Mouse (Mus musculus): ENCODE results near the gene Slc25a15. TPM values are rescaled to one million over a fixed set of nuclear protein-coding genes. Genes with fewer than 3 reads are reported as not detected.

The Slc25a15 gene
- total RNA-seq (2018; cell fraction: chromatin; rRNA removed) = 1 to 10 TPM in 20 of 26 experiments, under 1 TPM in 6; 0.27 to 7.6 (median 2.1) TPM
- 1 to 10 TPM; 3.6 to 9.3 (median 5.6) TPM for total RNA-seq (2018; cell fraction: cytosol; rRNA removed)
- 1 to 10 TPM; 1.2 to 9.2 (median 2.7) TPM for total RNA-seq (2018; cell fraction: nucleus; rRNA removed)
- polyA plus RNA-seq (2018) = 3.6 to 8.9 TPM (median 4.3 TPM) in 3 replicates

DNA sequence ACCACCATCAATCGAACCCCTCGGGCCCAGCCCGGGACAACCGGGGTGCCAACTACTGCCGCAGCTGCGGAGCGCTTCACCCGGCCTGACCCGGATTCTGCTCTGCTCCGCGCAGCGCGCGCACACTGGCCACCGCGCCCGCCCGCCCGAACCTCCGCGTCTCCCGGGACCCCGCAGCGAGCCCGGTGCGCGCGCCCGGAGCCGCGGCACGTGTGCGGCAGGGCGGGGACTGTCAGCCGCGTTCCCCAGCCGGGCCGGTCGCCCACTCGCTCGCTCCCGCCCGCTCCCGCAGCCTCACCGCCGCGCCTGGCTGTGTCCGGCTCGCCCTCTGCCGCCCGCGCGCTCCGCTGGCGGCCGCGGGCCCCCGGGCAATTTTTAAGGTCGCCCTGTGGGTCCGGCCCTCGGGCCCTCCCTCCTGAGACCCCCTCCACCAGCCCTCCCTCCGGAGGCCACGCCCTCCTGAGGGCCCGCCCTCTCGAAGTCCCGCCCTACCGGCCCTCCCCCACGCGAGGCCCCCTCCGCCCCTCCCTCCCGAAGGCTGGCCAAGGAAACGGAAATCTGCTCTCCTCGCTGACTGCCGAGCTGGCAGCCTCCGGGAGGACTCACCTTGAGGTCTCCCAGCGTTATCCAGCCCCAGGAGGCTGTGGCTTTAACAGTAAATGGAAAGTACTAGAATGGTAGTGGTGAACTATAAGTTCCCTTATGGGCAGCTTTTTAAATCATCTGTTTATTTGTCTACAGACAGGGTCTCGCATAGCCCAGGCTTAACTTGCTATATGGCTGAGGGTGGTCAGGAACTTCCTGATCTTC, at the start of gene Slc25a15:
Slc25a15 (minus strand) TSS at position 456 of the 810 bp plus-strand sequence.
- under 1% methylated on average over 68 of the region's 77 CpGs for WGBS (ENCODE audit: missing documents)
- no peaks in the 10 kb centered on the region for H3K36me3 ChIP-seq (ENCODE audit: inconsistent target)

GRCm38 (mm10) chr8:22411971-22412370, 13.6 kb upstream of the Slc25a15 start:
- peaks cover 8% of the 10 kb centered on the region; the same call in 1 of the 2 replicates for H3K36me3 ChIP-seq (ENCODE audit: inconsistent target)
- peaks cover 51% of the 10 kb centered on the region for H3K79me2 ChIP-seq (ENCODE audit: inconsistent target)
- peak overlapping the region; percentile 93 for H3K4me3 ChIP-seq (ENCODE audit: inconsistent target)
- no peak overlapping the region for H3K27ac ChIP-seq
- WGBS (ENCODE audit: missing documents) = 23% methylated on average over 8 of the region's 8 CpGs

More for the DNA sequence above, at the start of gene Slc25a15:
- H3K79me2 ChIP-seq (ENCODE audit: inconsistent target) = no peaks in the 10 kb centered on the region
- peak within 1 kb of the TSS; percentile 67 for H3K4me3 ChIP-seq (ENCODE audit: inconsistent target)
- H3K27ac ChIP-seq = peak within 1 kb of the TSS; percentile 31; the same call in 1 of the 2 replicates

GRCm38 (mm10) chr8:22411282-22411702, 12.9 kb upstream of the Slc25a15 start, which contains the start of gene Mrps31:
Mrps31 (plus strand) TSS chr8:22411361.
- peak within 1 kb of the TSS; percentile 93 for H3K4me3 ChIP-seq (ENCODE audit: inconsistent target)
- WGBS (ENCODE audit: missing documents) = under 1% methylated on average over 25 of the region's 25 CpGs

GRCm38 (mm10) chr8:22410688-22411281, 12.4 kb upstream of the Slc25a15 start:
- peaks cover 6% of the 10 kb centered on the region; the same call in 1 of the 2 replicates for H3K36me3 ChIP-seq (ENCODE audit: inconsistent target)
- peak overlapping the region; percentile 93 for H3K4me3 ChIP-seq (ENCODE audit: inconsistent target)
- 16% methylated on average over 16 of the region's 16 CpGs for WGBS (ENCODE audit: missing documents)
- H3K27ac ChIP-seq = no peak overlapping the region
- peaks cover 45% of the 10 kb centered on the region for H3K79me2 ChIP-seq (ENCODE audit: inconsistent target)

More at GRCm38 (mm10) chr8:22411282-22411702, 12.9 kb upstream of the Slc25a15 start, which contains the start of gene Mrps31:
- peaks cover 8% of the 10 kb centered on the region; the same call in 1 of the 2 replicates for H3K36me3 ChIP-seq (ENCODE audit: inconsistent target)
- H3K27ac ChIP-seq = peak within 1 kb of the TSS; percentile 58
- H3K79me2 ChIP-seq (ENCODE audit: inconsistent target) = peaks cover 50% of the 10 kb centered on the region

GRCm38 (mm10) chr8:22405733-22406132, 7.3 kb upstream of the Slc25a15 start:
- H3K4me3 ChIP-seq (ENCODE audit: inconsistent target) = no peak overlapping the region
- no peaks in the 10 kb centered on the region for H3K79me2 ChIP-seq (ENCODE audit: inconsistent target)
- WGBS (ENCODE audit: missing documents) = 4% methylated on average over 6 of the region's 6 CpGs
- H3K36me3 ChIP-seq (ENCODE audit: inconsistent target) = no peaks in the 10 kb centered on the region
- H3K27ac ChIP-seq = no peak overlapping the region

DNA sequence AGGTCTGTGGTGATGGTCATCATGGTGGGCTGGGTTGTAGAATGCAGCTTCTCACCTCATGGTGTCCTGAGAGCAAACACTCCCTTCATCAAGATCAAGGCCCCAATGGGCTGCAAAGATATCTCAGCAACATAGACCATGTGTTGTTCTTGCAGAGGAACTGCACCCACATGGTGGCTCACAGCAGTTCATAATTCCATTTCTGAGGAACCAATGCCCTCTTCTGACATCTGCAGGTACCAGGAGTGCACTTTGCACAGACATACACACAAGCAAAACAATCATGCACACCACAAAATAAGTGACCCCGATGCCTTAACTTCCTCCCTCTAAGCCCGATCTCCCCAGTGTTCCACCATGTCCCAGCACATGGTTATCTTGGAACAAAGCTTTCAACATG, 4.8 kb upstream of the Slc25a15 start:
- Histone ChIP-seq H3K36me3 (ENCODE audit: inconsistent target) (no peaks in the 10 kb centered on the region), H3K4me3 (ENCODE audit: inconsistent target) (no peak overlapping the region), H3K27ac (no peak overlapping the region), H3K79me2 (ENCODE audit: inconsistent target) (no peaks in the 10 kb centered on the region)
- 53% methylated on average over 2 of the region's 2 CpGs for WGBS (ENCODE audit: missing documents)

- WGBS (ENCODE audit: missing documents) = 92% methylated on average over 4 of the region's 4 CpGs
- Histone ChIP-seq H3K79me2 (ENCODE audit: inconsistent target) (no peaks in the 10 kb centered on the region), H3K36me3 (ENCODE audit: inconsistent target) (no peaks in the 10 kb centered on the region), H3K27ac (no peak overlapping the region), H3K4me3 (ENCODE audit: inconsistent target) (no peak overlapping the region)
Observed at GRCm38 (mm10) chr8:22400593-22400992, 2.2 kb upstream of the Slc25a15 start.

GRCm38 (mm10) chr8:22399285-22399880, 986 bp upstream of the Slc25a15 start:
- WGBS (ENCODE audit: missing documents) = 80% methylated on average over 8 of the region's 8 CpGs
- H3K36me3 ChIP-seq (ENCODE audit: inconsistent target) = no peaks in the 10 kb centered on the region
- no peak overlapping the region for H3K27ac ChIP-seq
- peak overlapping the region; percentile 67 for H3K4me3 ChIP-seq (ENCODE audit: inconsistent target)
- H3K79me2 ChIP-seq (ENCODE audit: inconsistent target) = no peaks in the 10 kb centered on the region

DNA sequence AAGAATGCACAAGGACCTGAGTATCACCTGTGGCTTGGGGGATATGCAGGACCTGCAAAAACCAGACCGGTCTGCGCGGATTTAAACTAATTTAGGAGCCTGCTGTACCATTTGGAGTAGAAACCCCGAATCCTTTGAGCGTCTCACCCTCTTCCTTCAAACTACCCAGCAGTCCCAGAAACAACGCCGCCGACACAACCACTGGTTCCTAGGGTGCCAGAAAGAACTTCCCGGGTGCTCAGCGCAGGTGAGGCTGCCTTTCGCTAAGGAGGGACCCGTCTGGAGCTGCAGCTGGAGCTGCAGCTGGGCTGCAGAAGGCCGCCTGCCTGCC, 621 bp downstream of the Slc25a15 start:
- Histone ChIP-seq H3K4me3 (ENCODE audit: inconsistent target) (peak overlapping the region; percentile 46), H3K36me3 (ENCODE audit: inconsistent target) (no peaks in the 10 kb centered on the region), H3K27ac (no peak overlapping the region), H3K79me2 (ENCODE audit: inconsistent target) (no peaks in the 10 kb centered on the region)
- WGBS (ENCODE audit: missing documents) = 4% methylated on average over 13 of the region's 13 CpGs

DNA sequence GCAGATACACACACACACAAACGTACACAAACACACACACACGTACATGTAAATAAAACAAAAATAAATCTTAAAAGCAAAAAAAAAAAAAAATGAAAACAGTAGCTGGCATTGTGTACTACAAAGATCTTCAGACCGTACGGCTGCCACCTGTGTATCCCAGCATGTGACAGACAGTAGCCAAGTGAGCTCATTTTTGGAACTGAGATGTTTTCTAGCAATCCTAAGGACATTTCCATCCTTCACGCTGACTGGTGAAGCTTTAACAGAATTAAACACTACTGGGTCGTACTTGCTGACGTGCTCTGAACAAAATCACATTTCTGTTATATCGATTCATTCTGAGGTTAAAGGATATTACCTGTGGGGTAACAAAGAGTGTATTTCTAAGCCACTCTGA, 3.1 kb downstream of the Slc25a15 start:
- Histone ChIP-seq H3K36me3 (ENCODE audit: inconsistent target) (no peaks in the 10 kb centered on the region), H3K27ac (no peak overlapping the region), H3K4me3 (ENCODE audit: inconsistent target) (no peak overlapping the region), H3K79me2 (ENCODE audit: inconsistent target) (no peaks in the 10 kb centered on the region)
- WGBS (ENCODE audit: missing documents) = 97% methylated on average over 8 of the region's 8 CpGs

DNA sequence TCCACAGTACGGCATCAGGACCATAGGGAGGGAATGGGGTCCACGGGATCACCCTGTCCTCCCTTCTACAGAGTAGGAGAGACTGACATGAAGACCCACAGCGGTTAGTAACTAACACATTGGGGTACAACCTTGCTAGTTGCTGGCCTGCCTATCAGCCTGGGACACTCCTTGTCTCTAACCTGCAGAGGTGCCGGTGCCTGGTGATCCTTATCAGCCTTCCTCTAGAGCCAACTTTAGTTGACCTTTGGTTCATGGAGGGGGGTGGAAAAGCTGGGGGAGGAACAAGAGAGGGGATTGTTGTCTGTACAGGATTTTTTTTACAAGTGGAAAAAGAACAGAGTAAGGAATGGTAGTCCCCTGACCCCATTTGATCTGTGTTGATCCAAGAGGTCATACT, 3.9 kb downstream of the Slc25a15 start:
- Histone ChIP-seq H3K27ac (no peak overlapping the region), H3K79me2 (ENCODE audit: inconsistent target) (no peaks in the 10 kb centered on the region), H3K36me3 (ENCODE audit: inconsistent target) (no peaks in the 10 kb centered on the region), H3K4me3 (ENCODE audit: inconsistent target) (no peak overlapping the region)
- 87% methylated on average over 4 of the region's 4 CpGs for WGBS (ENCODE audit: missing documents)

- H3K4me3 ChIP-seq (ENCODE audit: inconsistent target) = no peak overlapping the region
- H3K27ac ChIP-seq = no peak overlapping the region
Observed at GRCm38 (mm10) chr8:22390766-22391463, 7.5 kb downstream of the Slc25a15 start.

GRCm38 (mm10) chr8:22389874-22390273, 8.5 kb downstream of the Slc25a15 start:
- WGBS (ENCODE audit: missing documents) = 92% methylated on average over 10 of the region's 10 CpGs
- Histone ChIP-seq H3K79me2 (ENCODE audit: inconsistent target) (no peaks in the 10 kb centered on the region), H3K36me3 (ENCODE audit: inconsistent target) (no peaks in the 10 kb centered on the region), H3K27ac (no peak overlapping the region), H3K4me3 (ENCODE audit: inconsistent target) (no peak overlapping the region)

More at GRCm38 (mm10) chr8:22390766-22391463, 7.5 kb downstream of the Slc25a15 start:
- WGBS (ENCODE audit: missing documents) = 53% methylated on average over 8 of the region's 8 CpGs
- H3K79me2 ChIP-seq (ENCODE audit: inconsistent target) = no peaks in the 10 kb centered on the region
- H3K36me3 ChIP-seq (ENCODE audit: inconsistent target) = no peaks in the 10 kb centered on the region

DNA sequence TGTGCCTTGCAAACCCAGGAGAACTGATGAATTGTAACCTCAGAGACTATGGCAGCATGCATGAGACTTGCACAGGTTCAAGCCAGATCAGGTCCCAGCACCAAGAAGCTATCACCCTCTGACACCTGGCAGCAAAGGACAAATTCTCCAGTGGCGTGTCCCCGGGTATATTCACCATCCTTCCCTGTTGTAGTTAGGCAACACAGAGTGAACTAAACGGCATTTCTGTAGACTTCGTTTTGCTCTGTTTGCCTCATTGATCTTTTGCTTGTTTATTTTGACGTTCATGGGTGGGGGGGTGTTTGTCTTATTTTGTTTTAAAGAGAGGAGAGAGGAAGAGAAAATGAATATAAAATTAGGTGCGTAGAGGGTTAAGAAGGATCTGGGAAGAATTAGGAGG, 13.2 kb downstream of the Slc25a15 start:
- no peak overlapping the region for H3K4me3 ChIP-seq (ENCODE audit: inconsistent target)
- no peaks in the 10 kb centered on the region for H3K79me2 ChIP-seq (ENCODE audit: inconsistent target)
- no peaks in the 10 kb centered on the region for H3K36me3 ChIP-seq (ENCODE audit: inconsistent target)
- WGBS (ENCODE audit: missing documents) = 91% methylated on average over 6 of the region's 6 CpGs
- H3K27ac ChIP-seq = no peak overlapping the region
